Mouse (Mus musculus): ENCODE measurements around the gene Rtn1.
A peak's percentile ranks its signal among the peaks of the same experiment; 100 is the strongest.

Rtn1 gene

GRCm38 (mm10) chr12:72408954-72409353 lies at the start of gene Rtn1:
Rtn1 (minus strand) TSS chr12:72409054.
- no peak for DNase-seq

- DNase-seq, result no peak
Measured at GRCm38 (mm10) chr12:72453941-72454340, 45.1 kb upstream of the Rtn1 start.

GRCm38 (mm10) chr12:72441839-72442576 lies 33.2 kb upstream of the Rtn1 start, which contains the start of gene Lrrc9:
Lrrc9 (plus strand) TSS chr12:72441866.
- peak; percentile 26 to 33 for DNase-seq

GRCm38 (mm10) chr12:72438961-72439480 lies 30.2 kb upstream of the Rtn1 start:
- DNase-seq, result no peak

DNA sequence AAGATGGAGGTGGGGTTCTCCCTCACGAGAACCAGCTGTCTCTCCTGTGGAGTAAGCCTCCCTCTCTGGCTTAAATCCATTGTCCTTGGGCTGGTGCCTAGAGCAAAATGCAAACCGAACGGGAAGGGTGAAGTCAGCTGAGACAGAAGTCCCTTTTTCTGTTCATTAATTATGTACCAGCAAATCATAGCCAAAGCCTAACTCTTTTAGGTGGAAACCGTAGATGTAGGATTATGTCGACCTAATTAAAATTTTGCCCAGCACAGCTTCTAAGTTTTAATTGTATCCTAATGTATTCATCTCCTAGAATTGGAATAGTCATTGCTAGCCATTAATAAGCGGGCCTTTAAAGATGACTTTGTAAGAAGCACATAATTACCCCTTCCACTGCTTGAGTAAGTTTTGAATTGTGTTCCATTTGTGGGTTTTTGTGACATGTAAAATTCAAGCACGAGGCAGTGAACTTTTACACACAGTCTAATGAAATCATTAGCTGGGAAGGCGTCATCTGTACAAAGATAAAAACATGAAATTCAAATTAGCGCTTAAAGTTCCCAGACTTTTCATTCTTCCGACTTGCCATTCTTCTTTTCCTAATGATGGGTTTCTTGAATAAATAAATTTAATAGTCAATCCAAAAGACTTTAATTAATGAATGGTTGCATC lies 29.0 kb upstream of the Rtn1 start:
- no peak for DNase-seq

GRCm38 (mm10) chr12:72433241-72433865 lies 24.5 kb upstream of the Rtn1 start:
- DNase-seq, result no peak

- DNase-seq, result no peak
Measured at GRCm38 (mm10) chr12:72432209-72432608, 23.4 kb upstream of the Rtn1 start.

- DNase-seq, result peak; percentile 34 to 70
Measured at GRCm38 (mm10) chr12:72427722-72428126, 18.9 kb upstream of the Rtn1 start.

DNA sequence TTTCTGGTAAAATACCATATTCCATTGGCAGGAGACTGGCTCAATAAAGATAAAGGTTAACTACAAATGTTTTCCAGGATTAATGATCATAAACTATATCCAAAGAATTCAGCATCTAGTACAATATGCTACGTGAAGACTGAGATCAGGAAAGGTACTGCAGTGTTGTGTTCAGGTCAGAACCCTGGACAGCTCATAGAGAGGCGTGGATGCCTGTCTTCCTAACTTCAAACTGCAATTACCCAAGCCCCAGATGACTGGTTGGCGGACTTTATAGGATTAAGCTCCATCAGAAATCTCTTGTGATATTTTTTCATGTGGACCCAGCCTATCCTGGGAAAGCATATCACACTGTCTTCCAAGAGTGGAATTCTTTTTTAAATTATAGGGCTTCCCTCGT lies 13.8 kb upstream of the Rtn1 start:
- no peak for DNase-seq

DNA sequence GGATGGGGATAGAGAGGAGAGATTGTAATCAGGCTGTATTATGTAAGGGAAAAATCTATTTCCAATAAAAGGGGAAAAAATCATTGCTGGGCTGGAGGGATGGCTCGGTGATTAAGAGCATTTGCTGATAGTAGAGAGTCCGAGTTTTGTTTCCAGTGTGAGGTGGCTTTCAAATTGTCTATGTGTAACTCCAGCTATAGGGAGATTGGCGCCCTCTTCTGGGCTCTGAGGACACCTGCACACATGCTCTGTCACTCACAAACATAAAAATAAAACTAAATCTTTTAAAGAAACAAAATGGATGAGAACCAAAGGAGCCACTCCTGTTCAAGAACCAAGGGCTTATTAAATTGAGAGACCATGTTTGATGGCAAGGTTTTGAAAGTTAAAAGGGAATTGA lies 8.9 kb upstream of the Rtn1 start:
- no peak for DNase-seq

DNA sequence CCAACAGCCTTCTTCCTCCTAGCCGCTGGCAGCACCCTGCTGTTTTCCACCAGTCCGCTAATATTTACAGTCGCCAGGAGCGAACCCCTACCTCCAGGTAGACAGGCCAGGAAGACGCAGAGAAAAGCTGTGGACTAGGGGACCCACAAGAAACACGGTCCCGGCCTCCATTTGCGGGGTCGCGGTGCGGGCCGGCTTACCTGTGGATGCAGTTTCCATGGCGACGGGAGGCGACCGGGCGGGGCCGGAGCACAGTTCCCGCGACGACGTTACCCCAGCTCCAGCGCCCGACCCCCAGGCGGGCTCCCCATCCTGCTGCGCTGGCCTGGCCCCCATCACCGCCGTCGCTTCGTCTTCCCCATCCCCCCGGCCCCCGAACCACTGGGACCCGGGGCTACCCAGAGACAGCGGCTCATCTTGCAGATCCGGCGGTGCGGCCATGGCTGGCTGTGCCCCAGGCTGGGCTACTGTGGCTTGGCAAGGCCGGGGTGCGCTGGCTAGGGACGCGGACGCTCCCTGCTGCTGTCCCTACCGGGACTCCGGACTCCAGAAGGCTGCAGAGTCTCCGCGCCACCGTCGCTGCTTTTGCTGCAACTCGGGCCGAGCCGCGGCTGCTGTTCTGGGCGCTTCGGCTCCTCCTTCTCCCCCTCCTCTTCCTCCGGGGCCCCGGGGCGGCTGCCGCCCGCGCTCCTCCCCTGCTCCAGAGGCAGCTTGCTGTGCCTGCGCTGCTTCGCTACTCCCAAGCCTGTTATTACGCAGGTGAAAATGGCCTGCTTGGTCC lies 553 bp downstream of the Rtn1 start:
- no peak for DNase-seq

DNA sequence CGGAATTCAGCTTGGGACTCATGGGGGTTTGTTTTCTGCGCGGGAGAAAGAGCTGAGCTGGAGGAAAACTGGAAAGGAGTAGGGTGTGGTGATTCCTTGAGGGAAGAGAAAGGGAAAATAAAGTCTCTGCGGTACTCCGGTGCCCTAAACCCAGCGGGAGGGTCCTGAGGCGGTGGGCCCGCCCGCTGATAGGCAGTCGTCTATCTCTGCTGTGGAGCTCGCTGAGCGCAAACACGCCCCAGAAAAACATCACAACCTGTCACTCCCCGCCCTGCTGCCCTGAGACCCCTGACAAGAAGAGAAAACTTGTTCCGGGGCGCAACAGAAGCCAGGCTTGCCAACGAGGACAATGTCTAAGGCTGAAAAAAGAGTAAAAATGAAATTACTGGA lies 1.1 kb downstream of the Rtn1 start:
- no peak for DNase-seq

GRCm38 (mm10) chr12:72407146-72407545 lies 1.7 kb downstream of the Rtn1 start:
- DNase-seq, result no peak

GRCm38 (mm10) chr12:72405031-72405430 lies 3.8 kb downstream of the Rtn1 start:
- DNase-seq, result no peak

GRCm38 (mm10) chr12:72393046-72393805 lies 15.6 kb downstream of the Rtn1 start:
- DNase-seq, result no peak

DNA sequence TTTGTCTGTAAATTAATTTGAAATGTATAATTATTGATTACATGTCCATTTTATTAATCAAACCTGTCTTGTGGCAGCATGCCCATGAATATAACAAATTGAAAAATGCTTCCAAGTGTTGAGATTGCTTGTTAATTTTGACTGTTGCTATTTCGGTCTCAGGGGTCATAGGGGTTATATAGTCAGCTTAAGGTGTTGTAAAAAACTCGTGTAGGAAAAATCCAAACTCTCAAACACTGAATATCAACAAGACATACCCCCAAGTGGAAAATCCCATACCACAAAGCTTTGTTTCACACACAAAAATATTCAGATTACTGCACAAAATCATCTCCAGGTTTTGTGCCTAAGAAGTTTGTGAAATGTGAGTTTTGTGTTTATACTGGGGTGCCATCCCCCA lies 18.5 kb downstream of the Rtn1 start:
- DNase-seq, result no peak

DNA sequence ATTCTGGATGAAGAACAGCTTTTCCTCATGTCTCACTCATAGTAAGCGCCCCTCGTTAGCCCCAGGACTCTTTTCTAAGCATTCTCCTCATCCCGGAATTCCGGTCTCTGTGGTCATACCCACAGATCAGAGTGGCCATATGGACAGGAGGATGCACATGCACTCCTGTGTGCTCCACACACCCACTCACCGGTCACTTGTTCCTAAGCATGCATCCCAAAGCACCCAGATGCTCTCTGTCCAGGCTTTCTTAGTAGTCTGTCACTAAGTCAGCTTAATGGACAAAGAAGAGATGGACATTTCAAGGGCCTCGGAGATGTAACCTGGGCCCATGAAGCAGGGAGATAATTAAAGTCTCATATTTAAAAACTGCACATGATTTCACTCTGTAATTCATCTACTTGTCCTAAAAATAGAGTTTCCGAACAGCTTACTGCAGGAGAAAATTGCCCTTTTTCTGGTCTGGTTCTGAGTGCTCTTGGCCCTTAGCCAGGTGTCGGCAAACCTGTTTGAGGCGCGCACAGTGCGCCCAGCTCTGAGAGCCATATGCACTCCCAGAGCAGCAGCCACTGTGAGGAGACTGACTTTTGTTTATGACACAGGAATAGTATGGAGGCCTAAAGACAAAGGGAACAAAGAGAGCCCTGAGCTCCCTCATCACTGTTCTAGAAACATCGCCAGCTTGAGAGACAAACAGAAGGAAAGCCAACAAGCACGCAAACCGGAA lies 19.3 kb downstream of the Rtn1 start:
- no peak for DNase-seq

DNA sequence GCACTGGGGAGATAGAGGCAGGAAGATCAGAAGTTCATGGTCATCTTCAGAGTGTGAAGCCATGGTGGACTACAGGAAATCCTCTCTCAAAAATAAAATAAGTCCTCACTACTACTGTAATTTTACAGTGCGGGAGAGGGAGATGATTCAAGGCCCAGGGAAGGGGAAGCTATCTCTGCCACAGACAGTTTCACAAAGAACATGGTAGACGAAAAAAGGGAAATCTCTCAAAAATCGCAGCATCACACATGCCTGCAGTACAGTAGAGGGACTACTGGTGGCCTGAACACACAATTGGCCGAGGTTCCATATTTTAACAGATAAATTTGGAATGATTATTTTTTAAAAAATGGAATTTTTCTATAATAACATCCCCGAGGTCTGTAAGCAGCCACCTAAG lies 20.0 kb downstream of the Rtn1 start:
- no peak for DNase-seq

DNA sequence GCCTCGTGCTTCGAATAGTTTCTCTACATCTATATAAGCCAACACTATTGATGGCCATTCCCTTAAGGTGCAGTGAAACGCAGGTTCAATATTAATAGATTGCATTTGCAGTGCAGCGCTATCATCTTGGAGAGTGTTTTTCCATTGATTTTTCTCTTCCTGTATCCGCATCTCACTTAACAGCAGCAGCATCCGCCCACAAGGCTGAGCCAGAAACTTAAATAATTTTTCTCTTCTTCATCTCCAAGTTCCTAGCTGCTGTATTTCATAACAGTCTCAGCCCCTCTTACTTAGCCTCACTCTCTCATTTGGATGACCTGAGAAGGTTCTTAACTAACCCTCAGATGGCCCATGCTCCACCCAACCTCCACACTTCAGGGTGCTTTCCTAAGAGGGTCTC lies 20.7 kb downstream of the Rtn1 start:
- DNase-seq, result no peak

- no peak for DNase-seq
Measured at GRCm38 (mm10) chr12:72376309-72376708, 32.5 kb downstream of the Rtn1 start.

GRCm38 (mm10) chr12:72374823-72375225 lies 34.0 kb downstream of the Rtn1 start:
- no peak for DNase-seq
